Mouse (Mus musculus) liver (tissue): ENCODE data around the gene Fadd.
A peak's percentile ranks its signal among the peaks of the same experiment; 100 is the strongest.

Source experiments
- DNase-seq: peaks from one replicate; pipeline ENCODE4 v3.0.0-alpha.2; 2020; ENCODE audit warnings: mixed read lengths

Gene Fadd

DNA sequence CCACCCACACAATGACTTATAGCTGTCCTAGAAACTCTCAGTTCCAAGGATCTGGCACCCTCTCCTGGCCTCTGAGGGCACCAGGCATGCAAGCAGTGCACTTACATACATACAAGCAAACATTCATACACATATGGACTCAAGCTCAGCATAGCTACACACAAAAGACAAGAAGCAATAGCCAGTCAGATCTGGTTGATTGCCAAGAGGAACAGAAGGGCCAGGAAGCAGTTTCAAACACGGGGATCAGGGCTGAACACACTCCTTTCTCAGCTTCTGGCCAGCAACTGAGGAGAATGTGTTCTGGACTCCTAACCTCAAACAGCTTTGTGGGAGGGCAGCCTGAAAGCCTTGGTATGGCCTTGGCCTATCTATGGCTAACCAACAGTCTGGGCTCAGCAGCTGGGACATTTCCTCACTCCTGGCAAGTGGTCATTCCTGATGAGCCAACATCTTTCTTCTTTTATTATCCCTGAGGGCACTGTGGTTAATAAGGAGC lies 54.5 kb downstream of the Fadd start:
- peak; percentile 20 for DNase-seq
